Mouse (Mus musculus): ENCODE measurements around the gene Pkn1.
A peak's percentile ranks its signal among the peaks of the same experiment; 100 is the strongest.

Pkn1 gene

DNA sequence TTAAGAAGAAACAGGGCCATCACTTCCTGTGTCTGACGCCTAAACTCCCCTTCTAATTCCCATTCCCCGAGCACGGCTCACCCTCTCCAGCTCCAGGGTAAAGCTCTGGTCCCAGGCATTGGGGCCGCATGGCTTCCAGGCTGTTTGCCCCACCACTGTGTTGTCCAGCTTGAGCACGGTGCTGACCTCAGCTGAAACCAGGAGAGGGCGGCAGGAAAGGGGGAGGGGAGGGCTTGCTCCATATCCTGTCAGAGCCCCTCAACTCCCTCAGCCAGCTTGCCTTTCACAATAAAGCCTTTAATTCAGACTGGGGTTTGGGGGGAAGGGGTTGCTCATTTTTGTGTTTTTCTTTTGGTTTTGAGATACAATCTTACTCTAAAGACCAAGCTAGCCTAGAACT, 17.9 kb downstream of the Pkn1 start:
- no peak for DNase-seq

DNA sequence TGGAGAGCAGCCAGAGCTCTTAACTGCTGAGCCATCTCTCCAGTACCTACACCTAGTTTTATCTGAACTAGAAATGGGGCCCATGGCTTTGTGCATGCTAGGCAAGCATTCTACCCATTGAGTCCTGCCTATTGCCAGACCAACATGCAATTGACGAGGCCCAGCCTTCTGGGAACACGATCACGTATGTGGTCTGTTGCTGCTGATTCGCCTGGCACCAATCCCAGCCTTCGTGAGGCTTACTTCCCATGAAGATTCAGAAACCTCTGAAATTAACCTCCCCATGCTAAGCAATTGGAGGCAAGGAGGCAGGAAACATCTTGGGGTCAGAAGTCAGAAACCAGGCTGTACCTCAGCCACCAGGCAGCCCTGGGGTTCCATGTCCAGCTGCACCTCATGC, 18.4 kb downstream of the Pkn1 start:
- DNase-seq = no peak

DNA sequence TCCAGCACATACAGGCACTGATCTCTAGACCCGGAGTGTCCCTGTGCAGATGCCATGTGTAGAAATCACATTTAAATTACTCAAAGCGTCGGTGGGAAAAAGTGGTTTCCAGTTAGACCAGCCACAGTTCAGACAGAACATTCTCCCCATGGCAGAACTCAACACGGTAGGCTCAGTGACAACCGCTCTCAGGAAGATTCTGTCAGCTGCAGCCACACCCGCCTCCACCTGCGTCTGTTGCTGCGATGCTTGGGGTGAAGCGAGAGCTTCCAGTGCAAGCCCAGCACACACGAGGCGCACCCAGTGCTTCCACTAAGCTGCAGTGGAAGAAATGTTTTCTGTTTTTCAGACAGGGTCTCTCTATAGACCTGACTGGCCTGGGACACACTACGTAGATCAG, 19.1 kb downstream of the Pkn1 start:
- no peak for DNase-seq

GRCm38 (mm10) chr8:83674497-83674896, 24.5 kb downstream of the Pkn1 start:
- no peak for DNase-seq

GRCm38 (mm10) chr8:83672936-83673335, 26.0 kb downstream of the Pkn1 start:
- DNase-seq = no peak

GRCm38 (mm10) chr8:83669013-83669412, 30.0 kb downstream of the Pkn1 start:
- no peak for DNase-seq

DNA sequence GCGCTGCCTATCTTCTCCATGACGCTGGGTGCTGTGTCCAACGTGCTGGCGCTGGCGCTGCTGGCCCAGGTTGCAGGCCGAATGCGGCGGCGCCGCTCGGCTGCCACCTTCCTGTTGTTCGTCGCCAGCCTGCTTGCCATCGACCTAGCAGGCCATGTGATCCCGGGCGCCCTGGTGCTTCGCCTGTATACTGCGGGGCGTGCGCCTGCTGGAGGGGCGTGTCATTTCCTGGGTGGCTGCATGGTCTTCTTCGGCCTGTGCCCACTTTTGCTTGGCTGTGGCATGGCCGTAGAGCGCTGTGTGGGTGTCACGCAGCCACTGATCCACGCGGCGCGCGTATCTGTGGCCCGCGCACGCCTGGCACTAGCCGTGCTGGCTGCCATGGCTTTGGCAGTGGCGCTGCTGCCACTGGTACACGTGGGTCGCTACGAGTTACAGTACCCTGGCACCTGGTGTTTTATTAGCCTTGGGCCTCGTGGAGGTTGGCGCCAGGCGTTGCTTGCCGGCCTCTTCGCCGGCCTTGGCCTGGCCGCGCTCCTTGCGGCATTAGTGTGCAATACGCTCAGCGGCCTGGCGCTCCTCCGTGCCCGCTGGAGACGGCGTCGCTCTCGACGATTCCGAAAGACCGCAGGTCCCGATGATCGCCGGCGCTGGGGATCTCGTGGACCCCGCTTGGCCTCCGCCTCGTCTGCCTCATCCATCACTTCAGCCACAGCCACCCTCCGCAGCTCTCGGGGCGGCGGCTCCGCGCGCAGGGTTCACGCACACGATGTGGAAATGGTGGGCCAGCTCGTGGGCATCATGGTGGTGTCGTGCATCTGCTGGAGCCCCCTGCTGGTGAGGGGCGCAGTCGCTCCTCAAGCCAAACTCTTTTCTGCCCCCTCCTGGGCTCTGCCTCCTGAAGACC, 30.7 kb downstream of the Pkn1 start:
- no peak for DNase-seq

DNA sequence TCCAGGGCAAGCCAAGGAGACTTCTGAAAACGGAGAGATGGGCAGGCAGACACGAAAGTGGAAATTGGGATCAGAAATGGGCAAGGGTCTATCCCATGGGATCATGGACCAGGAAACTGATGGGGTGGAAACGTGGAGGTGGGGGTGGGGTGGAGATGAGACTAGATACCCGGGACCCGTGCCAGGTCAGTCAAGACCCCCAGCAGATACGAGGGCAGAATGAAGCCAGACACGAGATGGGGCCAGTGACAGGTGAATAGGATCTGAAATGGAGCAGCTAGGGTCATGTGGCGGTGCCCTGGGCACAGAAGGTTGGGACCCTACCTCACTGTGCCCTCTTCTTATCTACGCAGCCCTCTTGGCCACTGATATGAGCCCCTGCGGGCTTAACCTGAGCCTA, 31.5 kb downstream of the Pkn1 start:
- DNase-seq = no peak

GRCm38 (mm10) chr8:83666866-83667234, 32.1 kb downstream of the Pkn1 start:
- DNase-seq = no peak

GRCm38 (mm10) chr8:83665969-83666865, 32.8 kb downstream of the Pkn1 start, which contains the start of gene Ptger1:
Ptger1 (plus strand) TSS chr8:83666678.
- no peak for DNase-seq

- no peak for DNase-seq
These were observed 33.9 kb downstream of the Pkn1 start for GRCm38 (mm10) chr8:83664931-83665625.

DNA sequence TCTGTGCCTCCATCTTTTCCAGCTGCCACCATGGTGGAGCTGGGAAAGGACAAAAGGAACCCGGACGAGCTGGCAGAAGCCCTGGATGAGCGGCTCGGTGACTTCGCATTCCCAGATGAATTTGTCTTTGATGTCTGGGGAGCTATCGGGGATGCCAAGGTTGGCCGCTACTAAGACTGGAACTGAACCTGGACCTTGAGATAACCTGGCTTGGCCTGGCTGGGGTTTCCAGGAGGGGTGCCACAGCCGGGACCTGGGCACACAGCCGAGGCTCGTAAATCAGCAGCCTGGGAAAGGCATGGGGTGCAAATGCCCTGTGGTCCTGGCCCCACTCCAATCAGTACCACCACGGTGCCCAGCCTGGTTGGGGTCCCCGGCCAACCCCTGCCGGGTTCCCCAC, 34.9 kb downstream of the Pkn1 start:
- no peak for DNase-seq

GRCm38 (mm10) chr8:83662421-83662826, 36.6 kb downstream of the Pkn1 start:
- DNase-seq = peak; percentile 73 to 78

- DNase-seq = peak in 1 of 2 experiments; percentile 5
These were observed 37.8 kb downstream of the Pkn1 start for GRCm38 (mm10) chr8:83660995-83661680.

GRCm38 (mm10) chr8:83660545-83660944, 38.4 kb downstream of the Pkn1 start:
- DNase-seq = no peak

DNA sequence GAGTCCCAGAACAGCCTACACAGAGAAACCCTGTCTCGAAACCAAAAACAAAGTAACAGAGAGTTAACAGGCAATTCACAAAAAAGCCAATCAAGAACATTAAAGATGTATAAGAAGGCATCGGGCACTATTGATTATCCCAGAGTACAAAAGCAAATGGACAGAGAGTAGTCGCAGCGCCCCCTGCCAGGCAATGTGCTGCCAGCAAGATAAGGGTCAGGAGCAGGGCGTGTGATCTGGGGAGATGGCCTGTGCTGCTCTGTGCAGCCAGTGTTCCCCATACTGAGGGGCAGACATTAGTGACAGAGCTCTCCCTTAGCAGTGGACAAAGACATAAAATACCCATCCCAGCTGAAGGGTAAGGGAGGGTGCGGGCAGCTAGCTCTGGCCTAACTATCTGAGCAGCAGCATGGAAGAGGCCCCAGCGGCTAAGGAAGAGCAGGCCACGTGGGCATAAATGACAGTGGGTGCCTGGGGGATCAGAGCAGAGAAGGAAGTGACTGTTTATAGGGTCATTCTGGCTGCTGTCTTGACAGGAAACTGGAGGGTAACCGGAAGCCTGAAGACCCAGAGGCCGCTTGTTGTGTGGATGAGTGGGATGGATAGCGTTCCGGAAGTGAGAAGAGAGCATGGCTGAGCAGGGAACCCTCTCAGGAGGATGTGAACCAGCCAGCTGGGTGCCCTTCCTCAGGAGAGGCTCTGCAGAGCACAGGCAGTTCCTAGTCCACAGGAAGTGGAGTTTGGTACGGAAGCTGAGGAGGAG, 42.3 kb downstream of the Pkn1 start:
- no peak for DNase-seq

DNA sequence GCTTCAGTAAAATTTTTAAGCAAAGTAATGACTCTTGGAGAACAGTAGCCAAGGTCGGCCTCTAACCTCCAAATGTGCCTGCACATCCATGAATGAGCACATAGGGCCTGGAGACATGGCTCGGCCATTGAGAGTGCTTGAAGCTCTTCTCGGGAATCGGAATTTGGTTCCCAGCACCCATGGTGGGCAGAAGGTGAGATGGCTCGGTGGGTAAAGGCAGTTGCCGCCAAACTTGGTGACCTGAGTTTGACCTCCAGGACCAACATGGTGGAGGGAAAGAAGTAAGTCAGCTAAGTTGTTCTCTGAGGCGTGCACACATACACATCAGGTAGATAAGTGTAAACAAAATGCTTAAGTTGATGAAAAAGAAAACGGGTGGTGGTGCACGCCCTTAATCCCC, 42.9 kb downstream of the Pkn1 start:
- DNase-seq = no peak

GRCm38 (mm10) chr8:83654725-83655124, 44.3 kb downstream of the Pkn1 start:
- DNase-seq = no peak

GRCm38 (mm10) chr8:83653662-83654017, 45.3 kb downstream of the Pkn1 start:
- no peak for DNase-seq

GRCm38 (mm10) chr8:83652744-83653661, 46.0 kb downstream of the Pkn1 start:
- DNase-seq = peak in 1 of 2 experiments; percentile 38

Data from thymus, adult 18-20 months (tissue).